11 mouse cellular contexts compared by ENCODE assay signal in genomic region chr11:72130472-72130871, GRCm38 (mm10). TPM values are rescaled to one million over a fixed set of nuclear protein-coding genes. Genes with fewer than 3 reads are reported as not detected.
DNase-seq lines count a peak whose midpoint lies in the region; ATAC-seq and TF ChIP-seq lines count a peak whose summit lies in the region.
"Had no signal": no experiment of that assay in that cellular context is flagged by ENCODE, and none has a peak within 500 bp of the region (broad histone marks: within the 10 kb centered on the region; RNA-seq: fewer than 3 reads in every experiment).

No protein-coding gene starts in this region.

- H3K4me2 ChIP-seq in heart, embryonic 16.5 days (ENCODE audit: low read depth, low read length) = peak overlapping the region; percentile 42; the same call in 1 of the 2 replicates
- H3K4me2 ChIP-seq in lung, embryonic 16.5 days (ENCODE audit: low read depth, low read length) = peak overlapping the region; percentile 28
- peak overlapping the region; percentile 13; the same call in 1 of the 2 replicates for H3K4me2 ChIP-seq in stomach, embryonic 15.5 days
- H3K4me2 ChIP-seq: forebrain, embryonic 15.5 days had no signal

- H3K4me3 ChIP-seq in heart, embryonic 16.5 days (ENCODE audit: low read length) = no peak overlapping the region
- no peak overlapping the region for H3K4me3 ChIP-seq in lung, embryonic 16.5 days (ENCODE audit: low read length)
- no peak overlapping the region for H3K4me3 ChIP-seq in lung, adult 2 months (replicated peaks; ENCODE audit: extremely low read depth, low read depth, low read length)
- H3K4me3 ChIP-seq in stomach, embryonic 15.5 days (replicated peaks) = no peak overlapping the region
- H3K4me3 ChIP-seq: forebrain, embryonic 15.5 days; limb, embryonic 10.5 days had no signal

- no peak for TF ChIP-seq POLR2A in lung, adult 2 months (IDR thresholded peaks at IDR 0.05; ENCODE audit: borderline replicate concordance, extremely low read depth, low read depth, low read length)

- no peak overlapping the region for H3K9ac ChIP-seq in heart, embryonic 16.5 days (ENCODE audit: low read length)
- H3K9ac ChIP-seq in lung, embryonic 16.5 days (ENCODE audit: low read length) = no peak overlapping the region
- H3K9ac ChIP-seq in stomach, embryonic 15.5 days = no peak overlapping the region
- H3K9ac ChIP-seq: forebrain, embryonic 15.5 days had no signal

- H3K27ac ChIP-seq in heart, embryonic 16.5 days (ENCODE audit: low read length) = peak overlapping the region; percentile 93
- H3K27ac ChIP-seq in lung, embryonic 16.5 days (ENCODE audit: low read length) = peak overlapping the region; percentile 97
- no peak overlapping the region for H3K27ac ChIP-seq in stomach, embryonic 15.5 days
- H3K27ac ChIP-seq: forebrain, embryonic 15.5 days; limb, embryonic 10.5 days had no signal

- no peaks in the 10 kb centered on the region for H3K9me3 ChIP-seq in heart, embryonic 16.5 days (replicated peaks; ENCODE audit: control insufficient read depth, low read length)
- H3K9me3 ChIP-seq in lung, embryonic 16.5 days (ENCODE audit: control insufficient read depth, low read length) = no peaks in the 10 kb centered on the region
- H3K9me3 ChIP-seq in stomach, embryonic 15.5 days = no peaks in the 10 kb centered on the region
- H3K9me3 ChIP-seq: forebrain, embryonic 15.5 days; limb, embryonic 10.5 days had no signal

- ATAC-seq in heart, embryonic 16.5 days (replicated peaks; ENCODE audit: extremely low read depth, insufficient read depth, low FRiP score) = no peak
- ATAC-seq in lung, embryonic 16.5 days (ENCODE audit: low read depth) = no peak
- no peak for ATAC-seq in stomach, embryonic 15.5 days (ENCODE audit: insufficient read depth, low FRiP score, low read depth)
- ATAC-seq: forebrain, embryonic 15.5 days had no signal

- H3K4me1 ChIP-seq in heart, embryonic 16.5 days (ENCODE audit: control insufficient read depth, insufficient read depth, low read length) = peaks cover 39% of the 10 kb centered on the region
- H3K4me1 ChIP-seq in lung, embryonic 16.5 days (replicated peaks; ENCODE audit: control insufficient read depth, insufficient read depth, low read length) = peaks cover 36% of the 10 kb centered on the region
- peaks cover 44% of the 10 kb centered on the region for H3K4me1 ChIP-seq in lung, adult 2 months (ENCODE audit: control insufficient read depth, insufficient read depth, low read length)
- peaks cover 35% of the 10 kb centered on the region for H3K4me1 ChIP-seq in stomach, embryonic 15.5 days

- peak; percentile 20 to 47 for DNase-seq in adrenal gland, postnatal 36 days
- no peak for DNase-seq in adrenal gland, postnatal 4 days (ENCODE audit: low spot score in 2 of 2)
- no peak for DNase-seq in heart, postnatal 10 days
- DNase-seq in lung, adult 2 months = no peak
- DNase-seq in kidney, adult 8-10 months = no peak

- H3K36me3 ChIP-seq in heart, embryonic 16.5 days (ENCODE audit: control insufficient read depth, insufficient read depth) = no peaks in the 10 kb centered on the region
- no peaks in the 10 kb centered on the region for H3K36me3 ChIP-seq in lung, embryonic 16.5 days (ENCODE audit: control insufficient read depth, insufficient read depth, low read length)
- no peaks in the 10 kb centered on the region for H3K36me3 ChIP-seq in stomach, embryonic 15.5 days
- H3K36me3 ChIP-seq: forebrain, embryonic 15.5 days; limb, embryonic 10.5 days had no signal

- TF ChIP-seq CTCF in lung, adult 2 months (IDR thresholded peaks at IDR 0.05; ENCODE audit: insufficient read depth, low read length) = no peak

- peaks cover 14% of the 10 kb centered on the region for H3K27me3 ChIP-seq in heart, embryonic 16.5 days (ENCODE audit: control insufficient read depth, insufficient read depth, low read length)
- peaks cover 15% of the 10 kb centered on the region for H3K27me3 ChIP-seq in lung, embryonic 16.5 days (ENCODE audit: control insufficient read depth, insufficient read depth, low read depth, low read length)
- peaks cover 16% of the 10 kb centered on the region for H3K27me3 ChIP-seq in stomach, embryonic 15.5 days (replicated peaks)

- intact Hi-C loops in heart, postnatal 10 days (cut with DNase I) = loop anchor here (5.0 kb wide), 1 partner anchor 43 kb away; no protein-coding TSS in a partner anchor

- 61% methylated on average over 3 of the region's 3 CpGs for WGBS in heart, embryonic 16.5 days
- whole genome bisulfite sequencing in lung, embryonic 16.5 days = 58% methylated on average over 3 of the region's 3 CpGs
- 60% methylated on average over 3 of the region's 3 CpGs for WGBS in lung, adult 2 months
- 57% methylated on average over 3 of the region's 3 CpGs for WGBS in stomach, embryonic 15.5 days

RNA-seq across cellular contexts. Expression of gene Pitpnm3, which starts 5.1 kb away (rescaled TPM):
- total RNA-seq in adrenal gland, postnatal 36 days (2021) = 1 to 10 TPM; 1.8 to 3.0 TPM
- total RNA-seq in adrenal gland, postnatal 4 days (2021) = 1 to 10 TPM in 1 of 2 experiments, under 1 TPM in 1; 0.79 to 1.4 TPM
- 0.18 and 0.45 TPM in 2 replicates for polyA plus RNA-seq in heart, embryonic 16.5 days (2015; fragmentation: Nextera tagmentation; extraction: Ambion mirVana)
- total RNA-seq in heart, postnatal 10 days (2021) = 1 to 10 TPM; 1.3 to 2.1 TPM
- polyA plus RNA-seq in lung, embryonic 16.5 days (2015; fragmentation: Nextera tagmentation; extraction: Ambion mirVana) = 2.3 and 2.9 TPM in 2 replicates
- 26.9 and 30.0 TPM in 2 replicates for polyA plus RNA-seq in lung, adult 2 months (2012; rRNA removed)
- 0.53 and 0.64 TPM in 2 replicates for polyA plus RNA-seq in stomach, embryonic 15.5 days (2015; fragmentation: Nextera tagmentation; extraction: Ambion mirVana)
- total RNA-seq: MEL had no signal

Comparison
In these comparisons a context has a peak if more than half of its experiments do, and no peak if none do; other contexts are left out.
1. DNase-seq: peak in adrenal gland, postnatal 36 days (2 of 2); none in adrenal gland, postnatal 4 days (0 of 2), heart, postnatal 10 days (0 of 2), lung, adult 2 months (single experiment) and kidney, adult 8-10 months (0 of 2).
2. Peak in every context shown above with its lines, with median percentiles within 50 percentile points of each other: H3K4me2 ChIP-seq.